Mouse (Mus musculus): ENCODE data around the gene Pex14. TPM values are rescaled to one million over a fixed set of nuclear protein-coding genes. Genes with fewer than 3 reads are reported as not detected.

Pex14 gene
- polyA plus RNA-seq, 1 experiment from 2014 or later, result 64.3 TPM

- Histone ChIP-seq H3K9me3 (ENCODE audit: control insufficient read depth, low read length) (no peaks in the 10 kb centered on the region), H3K27me3 (replicated peaks; ENCODE audit: control insufficient read depth, insufficient read depth, low read length) (no peaks in the 10 kb centered on the region), H3K4me3 (ENCODE audit: low read length) (no peak overlapping the region), H3K4me1 (ENCODE audit: control insufficient read depth, insufficient read depth, low read length) (peaks cover 15% of the 10 kb centered on the region), H3K27ac (ENCODE audit: low read length) (no peak overlapping the region), H3K36me3 (ENCODE audit: control insufficient read depth, insufficient read depth, low read length) (no peaks in the 10 kb centered on the region), H3K9ac (ENCODE audit: low read depth, low read length) (no peak overlapping the region), H3K4me2 (ENCODE audit: low read depth, low read length) (no peak overlapping the region)
- peak; percentile 71 for ATAC-seq
- 63% methylated on average over 17 of the region's 17 CpGs for WGBS
These were observed 18.1 kb downstream of the Pex14 start for GRCm38 (mm10) chr4:149081528-149081927.

GRCm38 (mm10) chr4:149080111-149080510, 19.6 kb downstream of the Pex14 start:
- no peak overlapping the region for H3K9ac ChIP-seq (ENCODE audit: low read depth, low read length)
- no peak for ATAC-seq
- no peak overlapping the region for H3K4me3 ChIP-seq (ENCODE audit: low read length)
- no peaks in the 10 kb centered on the region for H3K36me3 ChIP-seq (ENCODE audit: control insufficient read depth, insufficient read depth, low read length)
- H3K4me2 ChIP-seq (ENCODE audit: low read depth, low read length), result no peak overlapping the region
- WGBS, result 84% methylated on average over 8 of the region's 8 CpGs
- H3K27ac ChIP-seq (ENCODE audit: low read length), result no peak overlapping the region
- no peaks in the 10 kb centered on the region for H3K9me3 ChIP-seq (ENCODE audit: control insufficient read depth, low read length)
- peaks cover 22% of the 10 kb centered on the region for H3K4me1 ChIP-seq (ENCODE audit: control insufficient read depth, insufficient read depth, low read length)
- H3K27me3 ChIP-seq (replicated peaks; ENCODE audit: control insufficient read depth, insufficient read depth, low read length), result no peaks in the 10 kb centered on the region

- no peak overlapping the region for H3K4me2 ChIP-seq (ENCODE audit: low read depth, low read length)
- H3K27ac ChIP-seq (ENCODE audit: low read length), result no peak overlapping the region
- WGBS, result 82% methylated on average over 6 of the region's 6 CpGs
- H3K27me3 ChIP-seq (replicated peaks; ENCODE audit: control insufficient read depth, insufficient read depth, low read length), result no peaks in the 10 kb centered on the region
- no peak overlapping the region for H3K4me3 ChIP-seq (ENCODE audit: low read length)
- H3K9ac ChIP-seq (ENCODE audit: low read depth, low read length), result no peak overlapping the region
- H3K4me1 ChIP-seq (ENCODE audit: control insufficient read depth, insufficient read depth, low read length), result peaks cover 22% of the 10 kb centered on the region
- H3K9me3 ChIP-seq (ENCODE audit: control insufficient read depth, low read length), result no peaks in the 10 kb centered on the region
- no peaks in the 10 kb centered on the region for H3K36me3 ChIP-seq (ENCODE audit: control insufficient read depth, insufficient read depth, low read length)
- ATAC-seq, result no peak
These were observed 20.0 kb downstream of the Pex14 start for GRCm38 (mm10) chr4:149079629-149080028.

- no peak overlapping the region for H3K27ac ChIP-seq (ENCODE audit: low read length)
- ATAC-seq, result peak; percentile 51
- 47% methylated on average over 4 of the region's 4 CpGs for WGBS
These were observed 21.4 kb downstream of the Pex14 start for GRCm38 (mm10) chr4:149078261-149078660.

GRCm38 (mm10) chr4:149075871-149076575, 23.7 kb downstream of the Pex14 start:
- no peaks in the 10 kb centered on the region; the same call in 1 of the 2 replicates for H3K36me3 ChIP-seq (ENCODE audit: control insufficient read depth, insufficient read depth, low read length)
- H3K4me1 ChIP-seq (ENCODE audit: control insufficient read depth, insufficient read depth, low read length), result peaks cover 16% of the 10 kb centered on the region
- no peaks in the 10 kb centered on the region for H3K27me3 ChIP-seq (replicated peaks; ENCODE audit: control insufficient read depth, insufficient read depth, low read length)
- no peaks in the 10 kb centered on the region for H3K9me3 ChIP-seq (ENCODE audit: control insufficient read depth, low read length)
- no peak overlapping the region for H3K9ac ChIP-seq (ENCODE audit: low read depth, low read length)
- H3K4me3 ChIP-seq (ENCODE audit: low read length), result no peak overlapping the region
- peak; percentile 82 for ATAC-seq
- 25% methylated on average over 10 of the region's 10 CpGs for WGBS
- H3K4me2 ChIP-seq (ENCODE audit: low read depth, low read length), result no peak overlapping the region
- H3K27ac ChIP-seq (ENCODE audit: low read length), result peak overlapping the region; percentile 33; the same call in 1 of the 2 replicates

More at GRCm38 (mm10) chr4:149078261-149078660, 21.4 kb downstream of the Pex14 start:
- H3K9me3 ChIP-seq (ENCODE audit: control insufficient read depth, low read length), result no peaks in the 10 kb centered on the region
- H3K4me2 ChIP-seq (ENCODE audit: low read depth, low read length), result no peak overlapping the region
- no peaks in the 10 kb centered on the region for H3K27me3 ChIP-seq (replicated peaks; ENCODE audit: control insufficient read depth, insufficient read depth, low read length)
- H3K4me3 ChIP-seq (ENCODE audit: low read length), result no peak overlapping the region
- H3K36me3 ChIP-seq (ENCODE audit: control insufficient read depth, insufficient read depth, low read length), result no peaks in the 10 kb centered on the region
- H3K4me1 ChIP-seq (ENCODE audit: control insufficient read depth, insufficient read depth, low read length), result peaks cover 22% of the 10 kb centered on the region
- H3K9ac ChIP-seq (ENCODE audit: low read depth, low read length), result no peak overlapping the region

GRCm38 (mm10) chr4:149075073-149075472, 24.6 kb downstream of the Pex14 start:
- H3K4me1 ChIP-seq (ENCODE audit: control insufficient read depth, insufficient read depth, low read length), result peaks cover 16% of the 10 kb centered on the region
- no peak overlapping the region for H3K4me2 ChIP-seq (ENCODE audit: low read depth, low read length)
- no peaks in the 10 kb centered on the region for H3K27me3 ChIP-seq (replicated peaks; ENCODE audit: control insufficient read depth, insufficient read depth, low read length)
- ATAC-seq, result no peak
- no peaks in the 10 kb centered on the region for H3K9me3 ChIP-seq (ENCODE audit: control insufficient read depth, low read length)
- 92% methylated on average over 13 of the region's 13 CpGs for WGBS
- no peaks in the 10 kb centered on the region; the same call in 1 of the 2 replicates for H3K36me3 ChIP-seq (ENCODE audit: control insufficient read depth, insufficient read depth, low read length)
- no peak overlapping the region for H3K27ac ChIP-seq (ENCODE audit: low read length)
- no peak overlapping the region for H3K9ac ChIP-seq (ENCODE audit: low read depth, low read length)
- no peak overlapping the region for H3K4me3 ChIP-seq (ENCODE audit: low read length)

GRCm38 (mm10) chr4:149066672-149067551, 32.8 kb downstream of the Pex14 start:
- WGBS, result 80% methylated on average over 22 of the region's 22 CpGs
- Histone ChIP-seq H3K4me2 (ENCODE audit: low read depth, low read length) (no peak overlapping the region), H3K27me3 (replicated peaks; ENCODE audit: control insufficient read depth, insufficient read depth, low read length) (no peaks in the 10 kb centered on the region), H3K9me3 (ENCODE audit: control insufficient read depth, low read length) (no peaks in the 10 kb centered on the region), H3K36me3 (ENCODE audit: control insufficient read depth, insufficient read depth, low read length) (no peaks in the 10 kb centered on the region; the same call in 1 of the 2 replicates), H3K9ac (ENCODE audit: low read depth, low read length) (no peak overlapping the region), H3K4me1 (ENCODE audit: control insufficient read depth, insufficient read depth, low read length) (peaks cover 16% of the 10 kb centered on the region; the same call in 1 of the 2 replicates), H3K4me3 (ENCODE audit: low read length) (no peak overlapping the region), H3K27ac (ENCODE audit: low read length) (no peak overlapping the region)
- no peak for ATAC-seq

GRCm38 (mm10) chr4:149064061-149064854, 35.4 kb downstream of the Pex14 start:
- no peak overlapping the region for H3K4me2 ChIP-seq (ENCODE audit: low read depth, low read length)
- no peak for ATAC-seq
- WGBS, result 75% methylated on average over 23 of the region's 23 CpGs
- H3K9me3 ChIP-seq (ENCODE audit: control insufficient read depth, low read length), result no peaks in the 10 kb centered on the region
- no peak overlapping the region for H3K27ac ChIP-seq (ENCODE audit: low read length)
- no peaks in the 10 kb centered on the region for H3K27me3 ChIP-seq (replicated peaks; ENCODE audit: control insufficient read depth, insufficient read depth, low read length)
- H3K4me3 ChIP-seq (ENCODE audit: low read length), result no peak overlapping the region
- no peaks in the 10 kb centered on the region for H3K36me3 ChIP-seq (ENCODE audit: control insufficient read depth, insufficient read depth, low read length)
- peaks cover 22% of the 10 kb centered on the region for H3K4me1 ChIP-seq (ENCODE audit: control insufficient read depth, insufficient read depth, low read length)
- H3K9ac ChIP-seq (ENCODE audit: low read depth, low read length), result no peak overlapping the region

Data from intestine, embryonic 16.5 days (tissue).